Mouse (Mus musculus) cerebellum, adult 2 months (tissue): Measurements from ENCODE around the gene Gpx7.

Experiments
- CTCF ChIP-seq: fragments of 200-500 bp; IDR thresholded peaks from 2 replicates; pipeline ENCODE4 v1.5.1; 2011; ENCODE audit warnings: low read depth, mild to moderate bottlenecking, control low read depth, low read length, moderate library complexity, borderline replicate concordance; ENCODE audit not compliant: insufficient read depth
- POLR2A ChIP-seq: fragments of 200-500 bp; IDR thresholded peaks from 2 replicates; pipeline ENCODE4 v1.6.1; 2011; ENCODE audit warnings: low read length, control low read depth, borderline replicate concordance; ENCODE audit not compliant: insufficient read depth

- TF ChIP-seq POLR2A (no peak), CTCF (no peak)
Measured at GRCm38 (mm10) chr4:108387681-108388253, 19.0 kb downstream of the Gpx7 start.
